Mouse (Mus musculus): ENCODE data around the gene 2210016L21Rik.

DNA sequence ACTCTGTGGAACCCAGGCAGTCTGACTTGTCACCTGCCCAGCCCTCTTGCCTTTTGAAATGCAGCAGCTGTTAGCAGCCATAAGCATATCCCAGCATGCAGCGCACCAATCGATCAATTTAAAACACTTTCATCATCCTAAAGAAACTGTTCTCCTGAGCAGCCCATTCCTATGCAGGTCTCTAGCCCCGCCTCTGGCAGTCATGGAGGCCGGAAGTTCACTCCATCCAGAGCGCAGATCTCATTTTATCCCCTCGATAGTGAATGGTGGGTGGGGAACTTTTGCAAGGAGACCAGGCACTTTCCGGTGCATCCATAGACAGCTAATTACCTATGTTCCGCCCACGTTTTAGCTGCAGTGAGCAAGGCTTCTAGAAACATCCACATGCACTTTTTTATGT lies 30.2 kb downstream of the 2210016L21Rik start:
- TF ChIP-seq CTCF (conservative IDR thresholded peaks at IDR 0.05; ENCODE audit: insufficient read depth, insufficient read length, low read depth, low read length), result no peak
- TF ChIP-seq POLR2A (IDR thresholded peaks at IDR 0.05; ENCODE audit: low read depth, low read length), result no peak

Data from kidney, adult 2 months (tissue).